Mouse (Mus musculus): ENCODE results near the gene Myo1g. TPM values are rescaled to one million over a fixed set of nuclear protein-coding genes. Genes with fewer than 3 reads are reported as not detected.

Gene Myo1g
- polyA plus RNA-seq (2014; fragmentation: Nextera tagmentation; extraction: Ambion mirVana): 0.57 and 0.60 TPM in 2 replicates

GRCm38 (mm10) chr11:6520507-6521173 is at the start of gene Myo1g:
TSS of gene Myo1g (minus strand) at chr11:6520965.
- 78% methylated on average over 7 of the region's 7 CpGs for WGBS
- Histone ChIP-seq H3K4me1 (ENCODE audit: control insufficient read depth, insufficient read depth, low read length) (no peaks in the 10 kb centered on the region), H3K27ac (ENCODE audit: low read depth, low read length) (no peak within 1 kb of the TSS), H3K27me3 (ENCODE audit: control insufficient read depth, insufficient read depth, low read length) (no peaks in the 10 kb centered on the region), H3K4me2 (replicated peaks; ENCODE audit: low read depth, low read length) (no peak within 1 kb of the TSS), H3K9me3 (ENCODE audit: control insufficient read depth, low read length) (no peaks in the 10 kb centered on the region), H3K9ac (ENCODE audit: low read depth, low read length) (no peak within 1 kb of the TSS), H3K4me3 (ENCODE audit: low read length) (no peak within 1 kb of the TSS), H3K36me3 (ENCODE audit: control insufficient read depth, insufficient read depth, low read length) (peaks cover 13% of the 10 kb centered on the region)
- no peak for ATAC-seq (ENCODE audit: low FRiP score, low TSS enrichment)

DNA sequence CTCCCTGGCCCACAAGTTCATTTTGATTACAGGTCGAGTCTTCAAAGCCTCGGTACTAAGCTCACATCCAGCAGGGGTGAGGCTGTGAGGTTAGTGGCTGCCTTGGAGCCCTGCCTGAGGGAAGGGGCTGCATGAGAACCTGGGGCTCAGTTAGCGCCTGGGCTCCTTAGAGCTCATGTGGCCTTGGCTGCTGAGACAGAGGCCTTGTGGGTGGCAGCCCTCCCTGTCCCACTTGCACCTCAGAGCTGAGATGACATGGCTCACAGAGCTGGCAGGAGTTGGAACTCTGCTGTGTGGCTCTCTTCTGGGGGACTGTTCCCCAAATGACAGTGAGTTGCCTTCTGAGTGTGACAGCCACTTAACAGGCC is 48.6 kb upstream of the Myo1g start:
- Histone ChIP-seq H3K36me3 (ENCODE audit: control insufficient read depth, insufficient read depth, low read length) (peaks cover 28% of the 10 kb centered on the region), H3K27me3 (ENCODE audit: control insufficient read depth, insufficient read depth, low read length) (no peaks in the 10 kb centered on the region), H3K9me3 (ENCODE audit: control insufficient read depth, low read length) (no peaks in the 10 kb centered on the region), H3K27ac (ENCODE audit: low read depth, low read length) (no peak overlapping the region), H3K4me3 (ENCODE audit: low read length) (no peak overlapping the region), H3K4me2 (replicated peaks; ENCODE audit: low read depth, low read length) (no peak overlapping the region), H3K9ac (ENCODE audit: low read depth, low read length) (0 out of 2 replicates have a peak overlapping the region, but pooled peaks have one; percentile 4), H3K4me1 (ENCODE audit: control insufficient read depth, insufficient read depth, low read length) (no peaks in the 10 kb centered on the region)
- 50% methylated on average over 3 of the region's 3 CpGs for WGBS
- ATAC-seq (ENCODE audit: low FRiP score, low TSS enrichment): no peak

GRCm38 (mm10) chr11:6568584-6569409 is 48.0 kb upstream of the Myo1g start:
- 0 out of 2 replicates have a peak overlapping the region, but pooled peaks have one; percentile 4 for H3K9ac ChIP-seq (ENCODE audit: low read depth, low read length)
- H3K4me1 ChIP-seq (ENCODE audit: control insufficient read depth, insufficient read depth, low read length): no peaks in the 10 kb centered on the region
- WGBS: 67% methylated on average over 11 of the region's 11 CpGs
- ATAC-seq (ENCODE audit: low FRiP score, low TSS enrichment): no peak
- no peaks in the 10 kb centered on the region for H3K9me3 ChIP-seq (ENCODE audit: control insufficient read depth, low read length)
- no peak overlapping the region for H3K27ac ChIP-seq (ENCODE audit: low read depth, low read length)
- peaks cover 28% of the 10 kb centered on the region for H3K36me3 ChIP-seq (ENCODE audit: control insufficient read depth, insufficient read depth, low read length)
- no peaks in the 10 kb centered on the region for H3K27me3 ChIP-seq (ENCODE audit: control insufficient read depth, insufficient read depth, low read length)
- no peak overlapping the region for H3K4me2 ChIP-seq (replicated peaks; ENCODE audit: low read depth, low read length)
- H3K4me3 ChIP-seq (ENCODE audit: low read length): no peak overlapping the region

GRCm38 (mm10) chr11:6567951-6568350 is 47.2 kb upstream of the Myo1g start:
- H3K4me1 ChIP-seq (ENCODE audit: control insufficient read depth, insufficient read depth, low read length): no peaks in the 10 kb centered on the region
- H3K9me3 ChIP-seq (ENCODE audit: control insufficient read depth, low read length): no peaks in the 10 kb centered on the region
- no peak overlapping the region for H3K4me2 ChIP-seq (replicated peaks; ENCODE audit: low read depth, low read length)
- WGBS: 88% methylated on average over 8 of the region's 8 CpGs
- no peak overlapping the region for H3K27ac ChIP-seq (ENCODE audit: low read depth, low read length)
- no peaks in the 10 kb centered on the region for H3K27me3 ChIP-seq (ENCODE audit: control insufficient read depth, insufficient read depth, low read length)
- H3K9ac ChIP-seq (ENCODE audit: low read depth, low read length): no peak overlapping the region
- peaks cover 28% of the 10 kb centered on the region for H3K36me3 ChIP-seq (ENCODE audit: control insufficient read depth, insufficient read depth, low read length)
- ATAC-seq (ENCODE audit: low FRiP score, low TSS enrichment): no peak
- H3K4me3 ChIP-seq (ENCODE audit: low read length): no peak overlapping the region

GRCm38 (mm10) chr11:6566496-6566895 is 45.7 kb upstream of the Myo1g start:
- Histone ChIP-seq H3K9me3 (ENCODE audit: control insufficient read depth, low read length) (no peaks in the 10 kb centered on the region), H3K4me1 (ENCODE audit: control insufficient read depth, insufficient read depth, low read length) (no peaks in the 10 kb centered on the region), H3K4me3 (ENCODE audit: low read length) (no peak overlapping the region), H3K27me3 (ENCODE audit: control insufficient read depth, insufficient read depth, low read length) (no peaks in the 10 kb centered on the region), H3K9ac (ENCODE audit: low read depth, low read length) (no peak overlapping the region), H3K27ac (ENCODE audit: low read depth, low read length) (no peak overlapping the region), H3K4me2 (replicated peaks; ENCODE audit: low read depth, low read length) (no peak overlapping the region), H3K36me3 (ENCODE audit: control insufficient read depth, insufficient read depth, low read length) (peaks cover 21% of the 10 kb centered on the region)
- WGBS: 73% methylated on average over 4 of the region's 4 CpGs
- ATAC-seq (ENCODE audit: low FRiP score, low TSS enrichment): no peak

GRCm38 (mm10) chr11:6563201-6563600 is 42.4 kb upstream of the Myo1g start:
- H3K9ac ChIP-seq (ENCODE audit: low read depth, low read length): no peak overlapping the region
- ATAC-seq (ENCODE audit: low FRiP score, low TSS enrichment): no peak
- 90% methylated on average over 4 of the region's 4 CpGs for WGBS
- no peak overlapping the region for H3K4me2 ChIP-seq (replicated peaks; ENCODE audit: low read depth, low read length)
- H3K36me3 ChIP-seq (ENCODE audit: control insufficient read depth, insufficient read depth, low read length): peaks cover 8% of the 10 kb centered on the region; the same call in 1 of the 2 replicates
- no peak overlapping the region for H3K27ac ChIP-seq (ENCODE audit: low read depth, low read length)
- no peaks in the 10 kb centered on the region for H3K27me3 ChIP-seq (ENCODE audit: control insufficient read depth, insufficient read depth, low read length)
- no peaks in the 10 kb centered on the region for H3K9me3 ChIP-seq (ENCODE audit: control insufficient read depth, low read length)
- H3K4me3 ChIP-seq (ENCODE audit: low read length): no peak overlapping the region
- H3K4me1 ChIP-seq (ENCODE audit: control insufficient read depth, insufficient read depth, low read length): no peaks in the 10 kb centered on the region

- no peaks in the 10 kb centered on the region for H3K4me1 ChIP-seq (ENCODE audit: control insufficient read depth, insufficient read depth, low read length)
- no peak overlapping the region for H3K4me2 ChIP-seq (replicated peaks; ENCODE audit: low read depth, low read length)
- H3K9me3 ChIP-seq (ENCODE audit: control insufficient read depth, low read length): no peaks in the 10 kb centered on the region
- H3K36me3 ChIP-seq (ENCODE audit: control insufficient read depth, insufficient read depth, low read length): peaks cover 5% of the 10 kb centered on the region; the same call in 1 of the 2 replicates
- WGBS: 85% methylated on average over 6 of the region's 6 CpGs
- H3K27ac ChIP-seq (ENCODE audit: low read depth, low read length): no peak overlapping the region
- ATAC-seq (ENCODE audit: low FRiP score, low TSS enrichment): no peak
- H3K27me3 ChIP-seq (ENCODE audit: control insufficient read depth, insufficient read depth, low read length): no peaks in the 10 kb centered on the region
- H3K9ac ChIP-seq (ENCODE audit: low read depth, low read length): no peak overlapping the region
- H3K4me3 ChIP-seq (ENCODE audit: low read length): no peak overlapping the region
Measured at GRCm38 (mm10) chr11:6562359-6562758, 41.6 kb upstream of the Myo1g start.

DNA sequence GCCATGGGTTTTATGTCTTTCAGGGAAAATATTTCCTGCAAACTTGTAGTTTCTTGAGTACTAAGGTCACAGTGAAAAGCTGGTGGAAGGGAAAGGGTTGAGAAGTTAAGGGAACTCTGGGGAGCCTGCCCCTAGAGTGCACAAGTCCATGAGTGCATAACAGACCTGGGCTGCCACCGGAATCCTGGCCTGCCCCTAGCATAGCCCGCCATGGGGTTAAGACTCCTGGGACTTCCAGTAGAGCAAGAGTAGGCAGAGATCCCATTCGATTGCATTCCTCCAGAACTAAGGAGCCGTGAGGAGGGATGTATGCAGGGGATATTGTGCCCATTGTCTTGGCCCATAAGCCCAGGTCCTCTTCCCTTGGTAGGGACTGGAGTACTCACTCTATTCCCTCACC is 40.7 kb upstream of the Myo1g start:
- ATAC-seq (ENCODE audit: low FRiP score, low TSS enrichment): no peak
- Histone ChIP-seq H3K27ac (ENCODE audit: low read depth, low read length) (no peak overlapping the region), H3K9ac (ENCODE audit: low read depth, low read length) (no peak overlapping the region), H3K4me1 (ENCODE audit: control insufficient read depth, insufficient read depth, low read length) (no peaks in the 10 kb centered on the region), H3K4me3 (ENCODE audit: low read length) (no peak overlapping the region), H3K9me3 (ENCODE audit: control insufficient read depth, low read length) (no peaks in the 10 kb centered on the region), H3K27me3 (ENCODE audit: control insufficient read depth, insufficient read depth, low read length) (no peaks in the 10 kb centered on the region), H3K4me2 (replicated peaks; ENCODE audit: low read depth, low read length) (no peak overlapping the region), H3K36me3 (ENCODE audit: control insufficient read depth, insufficient read depth, low read length) (peaks cover 10% of the 10 kb centered on the region; the same call in 1 of the 2 replicates)
- WGBS: 85% methylated on average over 4 of the region's 4 CpGs

Measured in kidney, embryonic 14.5 days (tissue).